Mouse (Mus musculus) small intestine, adult 2 months (tissue): ENCODE results near the gene Arhgap17.

Experiments used
- CTCF ChIP-seq: fragments of 200-500 bp; IDR thresholded peaks from 2 replicates; pipeline ENCODE4 v1.5.1; 2012; ENCODE audit warnings: low read depth, mild to moderate bottlenecking, control low read depth, inconsistent platforms, low read length, moderate library complexity, mixed read lengths; ENCODE audit not compliant: insufficient replicate concordance, insufficient read length; ENCODE audit errors: extremely low read depth
- POLR2A ChIP-seq: fragments of 200-500 bp; IDR thresholded peaks from 2 replicates; pipeline ENCODE4 v1.6.1; 2012; ENCODE audit warnings: low read depth, mild to moderate bottlenecking, control low read depth, inconsistent platforms, low read length, moderate library complexity

GRCm38 (mm10) chr7:123401121-123401520 lies 31.4 kb upstream of the Arhgap17 start:
- no peak for TF ChIP-seq CTCF
- TF ChIP-seq POLR2A: no peak
